Comparison of ENCODE assay signal across 8 mouse cellular contexts in genomic region chr16:59683434-59683833, GRCm38 (mm10). TPM values are rescaled to one million over a fixed set of nuclear protein-coding genes. Genes with fewer than 3 reads are reported as not detected.
A peak's percentile ranks its signal among the peaks of the same experiment; 100 is the strongest.
DNase-seq lines count a peak whose midpoint lies in the region; ATAC-seq and TF ChIP-seq lines count a peak whose summit lies in the region.

No protein-coding gene starts in this region.

- TF ChIP-seq CTCF in liver, embryonic 14.5 days (IDR thresholded peaks at IDR 0.05; ENCODE audit: low read depth) = peak; percentile 82

- H3K4me2 ChIP-seq in liver, embryonic 14.5 days (ENCODE audit: low read depth) = no peak overlapping the region
- peak overlapping the region; percentile 40 for H3K4me2 ChIP-seq in neural tube, embryonic 15.5 days

- no peak overlapping the region for H3K9ac ChIP-seq in liver, embryonic 14.5 days (replicated peaks)
- no peak overlapping the region for H3K9ac ChIP-seq in neural tube, embryonic 15.5 days (replicated peaks)

- TF ChIP-seq EP300 in liver, embryonic 14.5 days (IDR thresholded peaks at IDR 0.05; ENCODE audit: low read depth) = no peak

- no peak for ATAC-seq in liver, embryonic 14.5 days (ENCODE audit: insufficient read depth)
- peak; percentile 86 for ATAC-seq in neural tube, embryonic 15.5 days (ENCODE audit: low FRiP score)

- 10% methylated on average over 8 of the region's 8 CpGs for WGBS in liver, embryonic 14.5 days (ENCODE audit: insufficient replicate concordance)
- WGBS in neural tube, embryonic 15.5 days = 3% methylated on average over 8 of the region's 8 CpGs

- H3K27me3 ChIP-seq in liver, embryonic 14.5 days (ENCODE audit: control insufficient read depth, insufficient read depth, low read length) = no peaks in the 10 kb centered on the region
- H3K27me3 ChIP-seq in neural tube, embryonic 15.5 days (replicated peaks) = no peaks in the 10 kb centered on the region

- intact Hi-C loops in heart, postnatal 10 days (cut with DNase I) = loop anchor here (5.0 to 10.0 kb wide), 3 partner anchors 261 to 854 kb away; no protein-coding TSS in a partner anchor

- H3K4me1 ChIP-seq in liver, embryonic 14.5 days (replicated peaks; ENCODE audit: control insufficient read depth in 2 of 2, insufficient read depth in 2 of 2, low read length in 1 of 2) = no peaks in the 10 kb centered on the region
- peaks cover 3% of the 10 kb centered on the region; the same call in 1 of the 2 replicates for H3K4me1 ChIP-seq in neural tube, embryonic 15.5 days

- peak; percentile 70 for DNase-seq in CD4-positive, CD25-positive, alpha-beta regulatory T cell, adult 2 months (ENCODE audit: low read depth, low spot score)
- DNase-seq in adrenal gland, postnatal 10 days = peak; percentile 82
- peak; percentile 73 for DNase-seq in embryo, embryonic 11.5 days (ENCODE audit: low read depth, low spot score)
- peak; percentile 56 to 81 for DNase-seq in heart, postnatal 10 days
- peak; percentile 64 to 77 for DNase-seq in kidney, postnatal 25 days
- peak; percentile 7 to 19 (median 7) for DNase-seq in liver, embryonic 14.5 days (ENCODE audit: low read depth in 3 of 3, low spot score in 3 of 3)
- peak; percentile 3 to 57 for DNase-seq in thymus, postnatal 10 days (ENCODE audit: low spot score in 2 of 2)

- H3K27ac ChIP-seq in liver, embryonic 14.5 days = no peak overlapping the region
- H3K27ac ChIP-seq in neural tube, embryonic 15.5 days (replicated peaks) = no peak overlapping the region

- no peak overlapping the region for H3K4me3 ChIP-seq in liver, embryonic 14.5 days (ENCODE audit: insufficient read depth in 1 of 2, low read depth in 2 of 2, low read length in 2 of 2)
- H3K4me3 ChIP-seq in neural tube, embryonic 15.5 days (replicated peaks) = no peak overlapping the region

- no peaks in the 10 kb centered on the region for H3K36me3 ChIP-seq in liver, embryonic 14.5 days (replicated peaks; ENCODE audit: control insufficient read depth, insufficient read depth, low read depth)
- H3K36me3 ChIP-seq in neural tube, embryonic 15.5 days = no peaks in the 10 kb centered on the region

- no peaks in the 10 kb centered on the region for H3K9me3 ChIP-seq in liver, embryonic 14.5 days (ENCODE audit: control insufficient read depth, low read length)
- H3K9me3 ChIP-seq in neural tube, embryonic 15.5 days (replicated peaks) = no peaks in the 10 kb centered on the region

RNA-seq across cellular contexts. Expression of gene Arl6, which starts 44.2 kb away (rescaled TPM):
- 1 to 10 TPM; 8.1 to 8.7 TPM for total RNA-seq in adrenal gland, postnatal 10 days (2021)
- 1 to 10 TPM; 7.1 to 8.7 TPM for total RNA-seq in heart, postnatal 10 days (2021)
- 0.88 and 1.4 TPM in 2 replicates for polyA plus RNA-seq in liver, embryonic 14.5 days (2012; rRNA removed)
- polyA plus RNA-seq in liver, embryonic 14.5 days (2014; fragmentation: Nextera tagmentation; extraction: Ambion mirVana) = 3.1 and 3.7 TPM in 2 replicates
- polyA plus RNA-seq in neural tube, embryonic 15.5 days (2015; fragmentation: Nextera tagmentation; extraction: Ambion mirVana) = 46.5 and 51.2 TPM in 2 replicates

Comparison
In these comparisons a context has a peak if more than half of its experiments do, and no peak if none do; other contexts are left out.
1. DNase-seq: peak in every context shown above with its lines; median percentile 82 in adrenal gland, postnatal 10 days; 73 in embryo, embryonic 11.5 days; 70 in kidney, postnatal 25 days; 70 in CD4-positive, CD25-positive, alpha-beta regulatory T cell, adult 2 months; 68 in heart, postnatal 10 days; 30 in thymus, postnatal 10 days; 7 in liver, embryonic 14.5 days.